ENCODE assay signal across 28 mouse cellular contexts in genomic region chr5:110824421-110824820, GRCm38 (mm10).
"Had no signal": no experiment of that assay in that cellular context is flagged by ENCODE, and none has a peak within 500 bp of the region (broad histone marks: within the 10 kb centered on the region; RNA-seq: fewer than 3 reads in every experiment).

No protein-coding gene starts in this region.

- H3K4me1 ChIP-seq: embryonic facial prominence, embryonic 10.5 days; embryonic facial prominence, embryonic 12.5 days; embryonic facial prominence, embryonic 13.5 days; embryonic facial prominence, embryonic 15.5 days; forebrain, embryonic 10.5 days; forebrain, embryonic 12.5 days; forebrain, embryonic 13.5 days; forebrain, embryonic 15.5 days had no signal

- H3K4me2 ChIP-seq: embryonic facial prominence, embryonic 12.5 days; embryonic facial prominence, embryonic 13.5 days; embryonic facial prominence, embryonic 15.5 days; forebrain, embryonic 12.5 days; forebrain, embryonic 13.5 days; forebrain, embryonic 15.5 days had no signal

- DNase-seq: cerebellum, adult 2 months; cerebellum, adult 8-10 months; cerebellum, adult 9-10 months; cerebellum, adult 9-11 months; cerebellum, postnatal 10 days; cerebellum, postnatal 14 days; cerebellum, postnatal 25 days; cerebellum, postnatal 36 days; embryo, embryonic 11 days; forebrain, postnatal 0 days; gastrocnemius, adult 2 months; gastrocnemius, postnatal 10 days; gastrocnemius, postnatal 14 days; gastrocnemius, postnatal 25 days; gastrocnemius, postnatal 36 days; heart, adult 18-20 months; heart, adult 2 months had no signal

- H3K9me3 ChIP-seq: embryonic facial prominence, embryonic 10.5 days; embryonic facial prominence, embryonic 12.5 days; embryonic facial prominence, embryonic 13.5 days; embryonic facial prominence, embryonic 15.5 days; forebrain, embryonic 10.5 days; forebrain, embryonic 12.5 days; forebrain, embryonic 13.5 days; forebrain, embryonic 15.5 days had no signal

- H3K9ac ChIP-seq: embryonic facial prominence, embryonic 12.5 days; embryonic facial prominence, embryonic 13.5 days; embryonic facial prominence, embryonic 15.5 days; forebrain, embryonic 12.5 days; forebrain, embryonic 13.5 days; forebrain, embryonic 15.5 days; forebrain, postnatal 0 days had no signal

- H3K36me3 ChIP-seq: embryonic facial prominence, embryonic 10.5 days; embryonic facial prominence, embryonic 12.5 days; forebrain, embryonic 12.5 days; forebrain, embryonic 15.5 days had no signal

- H3K27me3 ChIP-seq: embryonic facial prominence, embryonic 12.5 days; embryonic facial prominence, embryonic 13.5 days; embryonic facial prominence, embryonic 15.5 days; forebrain, embryonic 12.5 days; forebrain, embryonic 13.5 days; forebrain, embryonic 15.5 days had no signal

- H3K4me3 ChIP-seq: embryonic facial prominence, embryonic 10.5 days; embryonic facial prominence, embryonic 12.5 days; embryonic facial prominence, embryonic 13.5 days; embryonic facial prominence, embryonic 15.5 days; erythroblast, embryonic 14.5 days; forebrain, embryonic 10.5 days; forebrain, embryonic 12.5 days; forebrain, embryonic 13.5 days; forebrain, embryonic 15.5 days; gastrocnemius, adult 2 months; heart, adult 2 months had no signal

- ATAC-seq: forebrain, embryonic 13.5 days; forebrain, embryonic 14.5 days; forebrain, embryonic 15.5 days; forebrain, embryonic 16.5 days; forebrain, postnatal 0 days had no signal

- H3K27ac ChIP-seq: embryonic facial prominence, embryonic 10.5 days; embryonic facial prominence, embryonic 12.5 days; embryonic facial prominence, embryonic 13.5 days; embryonic facial prominence, embryonic 15.5 days; forebrain, embryonic 10.5 days; forebrain, embryonic 12.5 days; forebrain, embryonic 13.5 days; forebrain, embryonic 15.5 days; gastrocnemius, adult 2 months; heart, adult 2 months had no signal
